Mouse (Mus musculus) ES-Bruce4 (cell line): ENCODE measurements around the gene Fgfr2.

Experiments
- CTCF ChIP-seq: IDR thresholded peaks from one replicate; pipeline ENCODE4 v1.8.1; 2011; ENCODE audit warnings: low read depth, low read length
- EP300 ChIP-seq: IDR thresholded peaks from 2 replicates; pipeline ENCODE4 v1.6.1; 2011; ENCODE audit warnings: low read depth, low read length; ENCODE audit not compliant: insufficient read depth
- POLR2A ChIP-seq: IDR thresholded peaks from one replicate; pipeline ENCODE4 v1.8.1; 2011; ENCODE audit warnings: low read length; ENCODE audit not compliant: insufficient read depth

DNA sequence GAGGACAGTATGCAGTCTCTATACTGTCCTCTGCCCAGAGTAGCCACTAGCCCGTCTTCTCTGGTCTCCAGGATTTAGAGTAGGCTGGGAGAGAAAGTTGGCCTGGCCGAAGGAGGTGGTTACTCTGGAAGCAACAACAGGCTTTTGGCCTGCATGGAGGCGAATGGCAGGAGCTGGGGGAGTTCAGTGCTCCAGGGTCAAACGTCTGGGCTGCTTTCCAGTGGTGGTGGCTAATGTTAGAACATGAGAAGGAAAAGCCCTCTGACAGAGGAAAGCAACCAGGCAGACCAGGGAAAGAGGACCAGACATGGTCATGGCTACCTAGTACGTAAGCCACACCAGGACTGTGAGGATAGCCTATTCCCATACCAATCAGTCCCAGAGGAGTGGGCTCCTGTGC lies 347.8 kb downstream of the Fgfr2 start:
- TF ChIP-seq EP300 (no peak), CTCF (no peak), POLR2A (no peak)
